Mouse (Mus musculus) hindbrain, embryonic 12.5 days (tissue): Measurements from ENCODE around the gene Myo7a. TPM values are rescaled to one million over a fixed set of nuclear protein-coding genes. Genes with fewer than 3 reads are reported as not detected.

Experiments used
- ATAC-seq: fragments of 200-750 bp; cut with Nextera tagmentation; 2 replicates; pipeline ENCODE4 v1.8.0; 2017; ENCODE audit warnings: moderate TSS enrichment; ENCODE audit not compliant: low FRiP score
- H3K27ac ChIP-seq: fragments of 300-500 bp; sonication (generic); 2 replicates; pipeline ENCODE4 v1.5.1; 2016; ENCODE audit warnings: mild to moderate bottlenecking
- H3K27me3 ChIP-seq: fragments of 300-500 bp; sonication (generic); 2 replicates; pipeline ENCODE4 v1.6.1; 2016; ENCODE audit warnings: mild to moderate bottlenecking
- H3K36me3 ChIP-seq: fragments of 300-500 bp; sonication (generic); 2 replicates; pipeline ENCODE4 v1.6.1; 2016; ENCODE audit warnings: mild to moderate bottlenecking
- H3K4me1 ChIP-seq: fragments of 300-500 bp; sonication (generic); 2 replicates; pipeline ENCODE4 v1.6.1; 2016
- H3K4me2 ChIP-seq: fragments of 300-500 bp; sonication (generic); replicated peaks from 2 replicates; pipeline ENCODE4 v1.6.1; 2016; ENCODE audit warnings: mild to moderate bottlenecking
- H3K4me3 ChIP-seq: fragments of 300-500 bp; sonication (generic); 2 replicates; pipeline ENCODE4 v1.5.1; 2016; ENCODE audit warnings: mild to moderate bottlenecking
- H3K9ac ChIP-seq: fragments of 300-500 bp; sonication (generic); 2 replicates; pipeline ENCODE4 v1.6.1; 2016; ENCODE audit warnings: mild to moderate bottlenecking, moderate library complexity
- H3K9me3 ChIP-seq: fragments of 300-500 bp; sonication (generic); replicated peaks from 2 replicates; pipeline ENCODE4 v1.6.1; 2016; ENCODE audit warnings: mild to moderate bottlenecking
- WGBS: fragments of 180-500 bp; shearing (Covaris S2); methylation state at CpG from one replicate; pipeline ENCODE4 v1.1.7; 2016; 5-methylcytosine and 5-hydroxymethylcytosine counted together
- polyA plus RNA-seq: library from polyadenylated mRNA; unstranded; fragments of >200 nt; fragmentation: Nextera tagmentation; extraction: Ambion mirVana; gene quantifications from 2 replicates; pipeline ENCODE4 v1.2.1, GENCODE M21; 2016

Myo7a gene
- polyA plus RNA-seq, 1 experiment from 2014 or later = 21.9 TPM

DNA sequence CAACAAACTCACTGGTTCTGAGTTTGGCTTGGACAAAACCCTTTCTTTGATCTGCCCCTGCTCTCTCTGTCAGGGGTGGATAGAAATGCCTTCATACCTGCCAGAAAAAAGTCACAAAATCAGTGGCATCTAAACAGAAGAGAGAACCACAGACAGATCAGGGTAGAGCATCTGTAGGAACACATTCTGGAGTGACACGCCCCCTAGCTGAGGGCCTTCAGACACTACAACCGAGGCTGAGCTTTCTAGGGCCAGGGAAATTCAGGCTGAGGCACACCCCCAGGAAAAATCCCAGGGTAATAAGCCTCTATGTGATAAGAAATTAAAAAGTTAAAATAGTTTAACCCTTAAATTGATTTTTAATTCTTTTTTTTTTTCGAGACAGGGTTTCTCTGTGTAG lies 34.0 kb upstream of the Myo7a start:
- H3K9me3 ChIP-seq = no peaks in the 10 kb centered on the region
- no peak overlapping the region for H3K4me3 ChIP-seq
- no peaks in the 10 kb centered on the region for H3K36me3 ChIP-seq
- no peak overlapping the region for H3K9ac ChIP-seq
- peaks cover 12% of the 10 kb centered on the region for H3K27me3 ChIP-seq
- H3K4me1 ChIP-seq = peaks cover 55% of the 10 kb centered on the region
- WGBS = 38% methylated on average over 3 of the region's 3 CpGs
- no peak overlapping the region for H3K4me2 ChIP-seq
- H3K27ac ChIP-seq = no peak overlapping the region
- ATAC-seq = no peak

DNA sequence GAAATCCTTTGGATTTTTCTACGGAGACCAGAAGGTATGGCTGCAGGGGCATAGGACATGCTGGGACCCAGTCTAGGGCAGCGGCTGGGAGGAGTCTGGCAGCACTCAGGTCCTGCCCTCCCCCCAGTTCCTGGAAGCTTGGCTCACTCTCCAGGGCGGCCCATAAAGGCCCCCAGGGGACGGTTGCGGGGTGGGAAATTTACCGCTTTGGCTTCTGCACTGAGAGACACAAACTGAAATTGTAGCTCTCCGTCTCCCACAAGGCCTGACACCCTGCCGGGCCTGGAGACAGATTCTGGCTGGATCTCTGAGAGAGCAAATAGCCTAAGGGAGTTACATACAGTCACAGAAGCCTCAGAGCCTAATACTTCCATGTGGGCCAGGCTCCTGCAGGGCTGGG lies 33.1 kb upstream of the Myo7a start:
- Histone ChIP-seq H3K27ac (peak overlapping the region; percentile 44), H3K4me2 (no peak overlapping the region), H3K27me3 (peaks cover 10% of the 10 kb centered on the region), H3K4me1 (peaks cover 50% of the 10 kb centered on the region), H3K4me3 (no peak overlapping the region), H3K9ac (no peak overlapping the region), H3K9me3 (no peaks in the 10 kb centered on the region), H3K36me3 (no peaks in the 10 kb centered on the region)
- 65% methylated on average over 8 of the region's 8 CpGs for WGBS
- ATAC-seq = no peak

DNA sequence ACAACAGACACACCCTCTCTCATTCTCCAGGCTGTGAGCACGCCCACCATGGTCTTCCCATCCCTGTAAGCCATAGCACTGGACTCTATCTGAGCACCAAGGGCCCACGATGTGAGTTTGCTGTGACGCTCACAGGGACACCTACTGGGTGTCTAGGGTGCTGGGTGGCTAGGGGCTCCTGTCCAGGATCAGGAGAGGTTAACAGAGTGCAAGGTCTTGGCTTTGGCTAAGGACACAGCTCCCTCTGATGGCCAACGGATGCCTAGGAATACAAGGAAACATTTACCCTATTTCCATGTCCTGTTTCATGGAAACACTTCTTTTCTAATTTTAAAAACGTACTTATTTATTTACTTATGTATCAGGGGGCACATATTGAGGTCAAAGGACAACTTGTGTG lies 31.2 kb upstream of the Myo7a start:
- ATAC-seq = no peak
- Histone ChIP-seq H3K4me3 (no peak overlapping the region), H3K9me3 (no peaks in the 10 kb centered on the region), H3K9ac (no peak overlapping the region), H3K36me3 (no peaks in the 10 kb centered on the region), H3K27me3 (peaks cover 10% of the 10 kb centered on the region), H3K4me2 (no peak overlapping the region), H3K4me1 (peaks cover 35% of the 10 kb centered on the region), H3K27ac (no peak overlapping the region)
- 49% methylated on average over 5 of the region's 5 CpGs for WGBS

DNA sequence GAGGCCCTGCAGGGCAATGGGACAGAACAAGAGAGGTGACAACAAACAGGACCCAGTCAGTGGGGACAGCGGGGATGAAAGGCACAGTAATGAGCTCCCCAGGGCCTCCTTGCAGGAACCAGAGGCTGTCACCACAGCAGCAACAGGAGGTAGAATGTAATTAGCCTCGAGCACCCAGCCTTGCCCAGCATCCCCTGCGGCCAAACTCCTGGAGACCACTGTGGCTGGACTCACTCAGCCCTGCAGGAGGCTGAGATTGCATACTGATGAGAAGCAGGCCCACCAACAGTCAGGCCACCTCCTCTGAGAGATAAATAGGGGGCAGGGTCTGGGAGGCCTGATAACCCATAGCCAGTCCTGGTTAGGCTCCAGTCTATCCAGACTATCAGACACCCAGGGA lies 30.5 kb upstream of the Myo7a start:
- H3K36me3 ChIP-seq = 0 out of 2 replicates have a peak, but pooled peaks cover under 1% of the 10 kb centered on the region
- H3K9ac ChIP-seq = no peak overlapping the region
- H3K4me3 ChIP-seq = no peak overlapping the region
- peaks cover 35% of the 10 kb centered on the region for H3K4me1 ChIP-seq
- H3K27me3 ChIP-seq = peaks cover 11% of the 10 kb centered on the region
- no peaks in the 10 kb centered on the region for H3K9me3 ChIP-seq
- ATAC-seq = peak; percentile 7; the same call in 1 of the 2 replicates
- 15% methylated on average over 3 of the region's 3 CpGs for WGBS
- H3K4me2 ChIP-seq = no peak overlapping the region
- H3K27ac ChIP-seq = 0 out of 2 replicates have a peak overlapping the region, but pooled peaks have one; percentile 2

DNA sequence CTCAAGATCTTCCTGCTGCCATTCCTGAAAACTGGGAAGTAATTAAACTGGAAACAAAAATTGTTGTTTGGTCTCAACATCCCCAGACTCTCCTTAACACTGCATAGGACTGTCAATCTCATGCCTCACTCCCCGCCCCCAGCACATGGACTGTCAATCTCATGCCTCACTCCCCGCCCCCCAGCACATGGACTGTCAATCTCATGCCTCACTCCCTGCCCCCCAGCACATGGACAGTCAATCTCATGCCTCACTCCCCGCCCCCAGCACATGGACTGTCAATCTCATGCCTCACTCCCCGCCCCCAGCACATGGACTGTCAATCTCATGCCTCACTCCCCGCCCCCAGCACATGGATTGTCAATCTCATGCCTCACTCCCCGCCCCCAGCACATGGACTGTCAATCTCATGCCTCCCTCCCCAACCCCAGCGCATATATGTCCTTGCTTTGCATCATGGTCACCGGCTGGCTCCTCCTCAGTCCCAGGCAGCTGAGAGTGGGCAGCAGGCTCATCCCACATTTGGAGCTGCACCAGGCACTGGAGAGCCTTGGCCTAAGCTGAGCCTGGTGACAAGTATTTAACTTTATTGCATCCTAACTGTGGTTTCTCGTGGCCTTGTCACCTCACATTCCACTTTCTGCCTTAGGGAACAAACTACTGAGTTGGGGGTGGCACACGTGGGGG lies 29.5 kb upstream of the Myo7a start:
- ATAC-seq = no peak
- 71% methylated on average over 9 of the region's 10 CpGs for WGBS
- H3K9ac ChIP-seq = no peak overlapping the region
- H3K9me3 ChIP-seq = no peaks in the 10 kb centered on the region
- no peak overlapping the region for H3K4me2 ChIP-seq
- H3K4me3 ChIP-seq = no peak overlapping the region
- H3K36me3 ChIP-seq = 0 out of 2 replicates have a peak, but pooled peaks cover 4% of the 10 kb centered on the region
- peaks cover 15% of the 10 kb centered on the region for H3K27me3 ChIP-seq
- H3K4me1 ChIP-seq = peaks cover 35% of the 10 kb centered on the region
- H3K27ac ChIP-seq = 0 out of 2 replicates have a peak overlapping the region, but pooled peaks have one; percentile 2

DNA sequence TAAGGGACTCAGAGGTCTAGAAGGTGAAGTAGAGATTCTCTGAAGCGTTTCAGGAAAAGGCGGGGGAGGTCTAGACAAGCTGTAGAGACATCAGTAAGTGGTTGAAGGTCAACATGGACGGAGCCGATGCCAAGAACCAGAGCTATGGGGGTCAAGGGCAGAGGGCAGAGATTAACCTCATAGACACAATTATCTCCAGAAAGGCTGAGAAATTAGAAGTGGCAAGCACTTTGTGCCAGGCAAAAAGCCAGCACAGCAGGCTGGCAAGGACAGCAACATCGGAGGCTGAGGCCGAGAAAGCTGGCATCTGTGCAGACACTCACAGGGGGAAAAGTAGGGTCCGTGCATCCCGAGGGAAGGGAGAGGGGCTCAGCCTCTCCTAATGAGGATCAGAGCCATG lies 28.4 kb upstream of the Myo7a start:
- Histone ChIP-seq H3K4me3 (no peak overlapping the region), H3K4me1 (peaks cover 40% of the 10 kb centered on the region), H3K36me3 (0 out of 2 replicates have a peak, but pooled peaks cover 4% of the 10 kb centered on the region), H3K9ac (no peak overlapping the region), H3K27me3 (peaks cover 21% of the 10 kb centered on the region; the same call in 1 of the 2 replicates), H3K4me2 (no peak overlapping the region), H3K27ac (no peak overlapping the region; the same call in 1 of the 2 replicates), H3K9me3 (no peaks in the 10 kb centered on the region)
- ATAC-seq = no peak
- WGBS = 74% methylated on average over 8 of the region's 8 CpGs

DNA sequence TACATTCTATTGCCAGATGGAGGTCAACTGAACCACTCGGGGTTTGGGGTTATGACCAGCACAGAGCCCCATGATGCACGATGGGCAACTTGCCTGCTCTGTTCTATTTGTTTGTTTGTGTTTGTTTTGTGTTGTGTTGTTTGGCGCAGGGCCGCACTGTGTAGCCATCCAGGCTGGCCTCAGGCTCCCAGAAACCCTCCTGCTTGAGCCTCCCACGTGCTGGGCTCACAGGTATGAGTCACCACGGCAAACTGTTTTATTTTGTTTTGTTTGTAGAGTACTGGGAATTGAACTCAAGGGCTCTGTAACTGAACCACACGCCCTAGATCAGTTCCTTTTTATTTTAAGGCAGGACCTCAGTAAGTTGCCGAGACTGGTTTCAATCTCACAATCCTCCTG lies 27.1 kb upstream of the Myo7a start:
- no peaks in the 10 kb centered on the region for H3K9me3 ChIP-seq
- no peak overlapping the region for H3K4me2 ChIP-seq
- H3K36me3 ChIP-seq = 0 out of 2 replicates have a peak, but pooled peaks cover 4% of the 10 kb centered on the region
- no peak for ATAC-seq
- no peak overlapping the region for H3K4me3 ChIP-seq
- H3K4me1 ChIP-seq = peaks cover 42% of the 10 kb centered on the region
- WGBS = 83% methylated on average over 8 of the region's 8 CpGs
- no peak overlapping the region for H3K9ac ChIP-seq
- no peak overlapping the region for H3K27ac ChIP-seq
- peaks cover 16% of the 10 kb centered on the region; the same call in 1 of the 2 replicates for H3K27me3 ChIP-seq

DNA sequence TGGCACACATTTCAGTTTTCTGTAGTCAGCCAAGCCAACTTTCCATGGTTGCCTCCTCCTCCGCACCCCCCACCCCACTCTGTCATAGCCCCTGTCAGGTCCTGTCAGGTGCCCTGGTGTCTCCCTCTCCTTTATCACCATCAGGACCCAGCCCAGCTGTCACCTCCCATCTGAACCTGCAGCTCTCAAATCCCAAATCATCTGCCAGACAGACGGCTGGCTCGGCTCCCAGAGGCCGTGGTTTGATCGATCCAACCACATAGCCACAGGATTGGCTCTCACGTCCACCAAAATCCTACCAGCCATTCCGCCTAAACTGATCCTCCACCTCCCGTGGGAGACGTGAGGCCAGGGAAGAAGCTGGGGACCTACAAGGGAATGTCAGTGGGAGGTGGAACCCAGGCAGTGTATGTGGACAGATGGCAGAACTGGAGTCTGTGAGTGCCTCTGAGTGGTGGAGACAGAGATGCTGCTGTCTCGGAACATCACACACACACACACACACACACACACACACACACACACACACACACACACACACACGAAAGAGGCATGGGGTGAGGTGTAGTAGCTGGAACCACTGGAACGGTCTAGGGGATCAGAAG lies 26.6 kb upstream of the Myo7a start:
- no peak overlapping the region for H3K9ac ChIP-seq
- 0 out of 2 replicates have a peak, but pooled peaks cover 4% of the 10 kb centered on the region for H3K36me3 ChIP-seq
- no peaks in the 10 kb centered on the region for H3K9me3 ChIP-seq
- H3K27ac ChIP-seq = no peak overlapping the region
- no peak overlapping the region for H3K4me2 ChIP-seq
- WGBS = 80% methylated on average over 12 of the region's 12 CpGs
- ATAC-seq = no peak
- H3K27me3 ChIP-seq = peaks cover 13% of the 10 kb centered on the region; the same call in 1 of the 2 replicates
- no peak overlapping the region for H3K4me3 ChIP-seq
- H3K4me1 ChIP-seq = peaks cover 39% of the 10 kb centered on the region

DNA sequence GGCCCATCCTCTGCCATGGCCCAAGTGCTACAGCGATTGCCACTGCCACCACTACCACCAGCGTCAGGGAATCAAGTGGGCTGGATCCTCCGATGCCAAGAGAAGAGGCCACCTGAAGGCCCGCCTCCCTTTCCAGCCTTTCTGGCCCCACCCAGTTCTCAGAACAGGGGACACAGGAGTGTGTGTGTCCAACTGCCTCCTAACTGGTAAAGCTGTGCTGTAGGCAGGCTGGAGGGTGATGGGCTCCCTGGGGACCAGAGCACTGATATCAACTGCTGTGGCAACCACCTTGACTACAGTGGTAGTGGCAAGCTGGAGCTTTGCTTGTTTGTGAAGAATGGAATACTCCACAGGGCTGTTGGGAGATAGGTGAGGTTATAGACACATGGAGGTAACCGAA lies 26.1 kb upstream of the Myo7a start, which contains the start of gene Omp:
Gene Omp (minus strand): TSS at position 101 of the 400 bp plus-strand sequence.
- H3K4me1 ChIP-seq = peaks cover 37% of the 10 kb centered on the region
- H3K36me3 ChIP-seq = 0 out of 2 replicates have a peak, but pooled peaks cover 4% of the 10 kb centered on the region
- 93% methylated on average over 5 of the region's 5 CpGs for WGBS
- no peak within 1 kb of the TSS for H3K27ac ChIP-seq
- no peaks in the 10 kb centered on the region for H3K9me3 ChIP-seq
- H3K4me2 ChIP-seq = no peak within 1 kb of the TSS
- no peak within 1 kb of the TSS for H3K4me3 ChIP-seq
- no peak within 1 kb of the TSS for H3K9ac ChIP-seq
- ATAC-seq = no peak
- peaks cover 13% of the 10 kb centered on the region; the same call in 1 of the 2 replicates for H3K27me3 ChIP-seq

DNA sequence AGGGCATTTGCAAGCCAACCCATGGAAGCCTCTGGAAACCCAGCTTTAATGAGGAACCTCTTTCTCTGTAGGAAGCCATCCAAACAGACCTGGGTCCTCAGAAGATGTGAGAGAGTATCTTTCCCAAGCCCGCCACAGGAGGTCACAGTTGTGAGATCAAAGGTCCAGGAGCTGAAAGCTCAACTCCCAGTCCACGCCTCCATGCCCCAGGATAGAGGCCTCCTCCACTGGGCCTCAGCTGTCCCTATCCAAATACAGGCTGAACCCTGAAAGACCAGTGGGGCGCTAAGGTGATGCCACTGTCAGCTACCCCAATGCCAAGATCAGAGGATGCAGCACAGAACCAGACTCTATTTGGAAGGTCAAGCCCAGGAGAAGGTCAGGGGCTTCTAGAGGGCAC lies 23.3 kb upstream of the Myo7a start:
- H3K4me2 ChIP-seq = no peak overlapping the region
- peaks cover 31% of the 10 kb centered on the region for H3K4me1 ChIP-seq
- no peaks in the 10 kb centered on the region for H3K9me3 ChIP-seq
- H3K9ac ChIP-seq = no peak overlapping the region
- no peak for ATAC-seq
- H3K27ac ChIP-seq = no peak overlapping the region
- 0 out of 2 replicates have a peak, but pooled peaks cover 4% of the 10 kb centered on the region for H3K36me3 ChIP-seq
- WGBS = 49% methylated on average over 3 of the region's 3 CpGs
- H3K4me3 ChIP-seq = no peak overlapping the region
- H3K27me3 ChIP-seq = peaks cover 10% of the 10 kb centered on the region; the same call in 1 of the 2 replicates

DNA sequence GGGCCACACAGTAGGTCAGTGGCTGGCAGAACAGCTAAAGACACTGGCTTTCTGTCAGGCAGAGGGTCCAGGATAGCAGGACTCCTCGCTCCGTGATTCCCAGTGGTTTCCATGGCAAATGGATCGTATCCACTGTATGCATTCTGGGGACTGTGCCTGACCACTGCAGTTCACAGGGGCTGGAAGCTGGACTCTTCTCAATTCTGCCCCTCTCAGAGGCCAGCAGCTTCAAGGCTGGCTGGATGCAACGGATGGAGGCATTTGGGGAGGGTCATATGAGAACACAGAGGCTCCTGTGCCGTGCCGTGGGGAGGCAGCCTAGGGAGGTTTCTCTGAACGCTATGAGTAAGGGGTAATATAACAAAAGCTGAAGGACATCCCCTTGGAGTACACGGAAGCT lies 22.9 kb upstream of the Myo7a start:
- Histone ChIP-seq H3K27me3 (peaks cover 10% of the 10 kb centered on the region; the same call in 1 of the 2 replicates), H3K9me3 (no peaks in the 10 kb centered on the region), H3K27ac (no peak overlapping the region), H3K36me3 (0 out of 2 replicates have a peak, but pooled peaks cover 4% of the 10 kb centered on the region), H3K4me3 (no peak overlapping the region), H3K4me1 (peaks cover 34% of the 10 kb centered on the region), H3K4me2 (no peak overlapping the region), H3K9ac (no peak overlapping the region)
- WGBS = 38% methylated on average over 8 of the region's 8 CpGs
- ATAC-seq = no peak

DNA sequence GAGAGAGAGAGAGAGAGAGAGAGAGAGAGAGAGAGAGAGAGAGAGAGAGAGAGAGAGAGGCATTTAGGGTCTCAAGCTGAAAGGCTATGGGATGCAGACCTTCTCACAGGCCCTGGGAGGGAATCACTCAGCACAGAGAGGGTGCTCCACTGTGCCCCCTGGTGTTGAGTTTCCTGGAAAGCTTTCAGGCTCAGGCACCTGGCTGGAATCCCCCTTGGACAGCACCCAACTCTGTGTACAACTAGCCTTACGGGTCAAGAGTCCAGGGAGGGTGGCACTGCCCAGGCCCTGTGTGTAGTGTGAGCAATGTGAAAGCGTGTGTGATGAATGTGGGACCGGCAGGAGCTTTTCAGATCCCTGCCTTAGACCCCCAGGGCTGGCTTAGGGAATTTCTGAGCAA lies 21.9 kb upstream of the Myo7a start:
- WGBS = 71% methylated on average over 3 of the region's 3 CpGs
- H3K27ac ChIP-seq = no peak overlapping the region
- peaks cover 10% of the 10 kb centered on the region; the same call in 1 of the 2 replicates for H3K27me3 ChIP-seq
- no peaks in the 10 kb centered on the region for H3K9me3 ChIP-seq
- no peak for ATAC-seq
- H3K4me3 ChIP-seq = no peak overlapping the region
- H3K4me2 ChIP-seq = no peak overlapping the region
- H3K36me3 ChIP-seq = 0 out of 2 replicates have a peak, but pooled peaks cover 4% of the 10 kb centered on the region
- no peak overlapping the region for H3K9ac ChIP-seq
- peaks cover 34% of the 10 kb centered on the region for H3K4me1 ChIP-seq
